Mouse (Mus musculus): ENCODE measurements around the gene Olfr575.

DNA sequence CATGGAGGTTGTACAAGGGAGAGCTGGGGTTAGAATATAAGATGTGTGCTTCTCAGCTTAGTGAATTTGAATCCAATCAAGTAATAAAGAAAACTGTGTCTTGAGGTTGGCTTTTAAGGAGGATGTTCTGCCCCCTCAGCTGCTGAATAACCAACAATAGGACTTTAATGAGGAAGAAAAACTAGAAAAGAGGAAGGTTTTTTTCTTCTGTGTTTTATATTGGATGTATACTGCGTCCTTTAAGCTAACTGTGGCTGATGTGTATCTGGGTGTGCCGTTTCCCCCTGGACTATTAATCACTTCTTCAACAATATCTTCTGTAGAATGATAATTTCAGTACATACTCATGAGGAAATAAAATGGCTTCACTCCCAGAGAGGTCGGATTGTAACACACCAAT is 31.5 kb downstream of the Olfr575 start:
- TF ChIP-seq CTCF (IDR thresholded peaks at IDR 0.05; ENCODE audit: low read depth) (no peak), EP300 (IDR thresholded peaks at IDR 0.05; ENCODE audit: low read depth) (no peak)

Data from liver, embryonic 14.5 days (tissue).